Mouse (Mus musculus) lung, postnatal 14 days (tissue): ENCODE data around the gene Cebpz.
A peak's percentile ranks its signal among the peaks of the same experiment; 100 is the strongest.

ENCODE experiments used
- DNase-seq: peaks from one replicate; pipeline ENCODE4 v3.0.0; 2021

Gene Cebpz

DNA sequence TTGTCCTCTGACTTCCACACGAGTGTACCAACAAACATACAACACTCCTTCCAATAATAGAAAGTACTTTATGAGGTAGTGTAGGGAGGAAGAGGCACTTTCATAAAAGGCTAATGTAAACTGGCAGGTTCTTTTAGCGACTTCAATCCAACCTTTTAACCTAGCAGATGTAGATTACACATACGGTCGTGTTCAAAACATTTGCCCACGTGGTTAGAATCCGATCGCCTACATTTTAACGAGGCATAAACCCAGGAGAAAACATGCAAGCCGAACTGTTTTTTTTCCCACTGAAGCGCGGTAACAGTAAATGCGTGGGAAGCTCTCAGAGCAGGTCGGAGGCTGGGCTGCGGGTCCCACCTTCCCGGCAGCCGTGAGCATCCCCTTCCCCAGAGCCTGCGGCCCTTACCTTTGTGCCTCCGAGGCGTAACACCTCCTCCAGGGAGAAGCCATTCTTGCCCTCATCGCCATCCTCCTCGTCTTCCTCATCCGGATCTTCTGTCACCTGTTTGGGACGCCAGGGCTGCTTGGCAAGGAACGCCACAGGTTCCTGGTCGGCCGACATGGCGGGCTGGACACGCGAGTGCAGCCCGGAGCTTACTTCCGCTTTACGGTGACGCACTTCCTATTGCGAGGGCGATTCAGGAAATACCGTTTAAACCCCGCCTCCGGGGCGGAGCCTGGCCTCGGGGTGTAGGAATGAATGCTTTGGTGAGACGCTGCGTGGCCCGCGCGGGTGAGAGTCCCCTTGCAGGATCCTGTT is at the start of gene Cebpz, which contains the start of gene Ndufaf7:
TSS of gene Cebpz (minus strand) at position 601 of the 763 bp plus-strand sequence.
TSS of gene Ndufaf7 (plus strand) at position 671 of the 763 bp plus-strand sequence.
- peak; percentile 96 for DNase-seq

DNA sequence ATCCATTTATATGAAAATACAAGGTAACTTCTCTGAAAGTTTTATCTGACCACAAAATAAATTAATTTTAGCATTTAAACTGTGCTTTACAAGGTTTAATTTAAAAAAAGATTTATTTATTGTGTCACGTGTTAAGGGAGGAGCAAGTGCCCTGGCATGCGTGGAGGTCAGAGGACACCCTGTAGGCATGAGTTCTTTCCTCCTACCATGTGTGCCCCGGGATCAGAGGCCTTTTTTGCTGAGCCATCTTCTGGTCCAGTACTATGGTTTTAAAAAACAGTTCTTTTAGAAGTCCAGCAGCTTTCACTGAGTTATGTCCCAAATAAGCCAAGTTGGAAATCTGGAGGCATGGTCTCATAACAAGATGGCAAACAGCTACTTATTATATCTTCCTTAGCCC is 46.9 kb upstream of the Cebpz start:
- no peak for DNase-seq

DNA sequence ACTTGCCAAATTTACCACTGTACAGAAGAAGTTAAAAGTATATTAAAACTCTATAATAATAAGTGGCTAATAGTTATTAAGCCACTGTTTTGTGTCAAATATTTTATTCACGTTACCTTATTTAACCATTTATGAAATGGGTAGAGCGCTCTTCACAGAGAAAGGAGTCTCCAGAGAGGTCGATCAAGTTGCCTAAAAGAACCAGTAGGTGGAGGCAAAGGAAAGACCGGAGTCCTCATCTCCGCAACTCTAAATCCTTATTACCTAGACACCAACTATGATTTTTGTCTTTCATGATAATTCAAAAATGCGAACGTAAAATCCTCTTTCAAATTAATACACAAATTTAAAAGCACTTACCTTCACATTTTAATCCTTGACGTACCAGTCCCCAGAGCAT is 46.3 kb upstream of the Cebpz start:
- no peak for DNase-seq

DNA sequence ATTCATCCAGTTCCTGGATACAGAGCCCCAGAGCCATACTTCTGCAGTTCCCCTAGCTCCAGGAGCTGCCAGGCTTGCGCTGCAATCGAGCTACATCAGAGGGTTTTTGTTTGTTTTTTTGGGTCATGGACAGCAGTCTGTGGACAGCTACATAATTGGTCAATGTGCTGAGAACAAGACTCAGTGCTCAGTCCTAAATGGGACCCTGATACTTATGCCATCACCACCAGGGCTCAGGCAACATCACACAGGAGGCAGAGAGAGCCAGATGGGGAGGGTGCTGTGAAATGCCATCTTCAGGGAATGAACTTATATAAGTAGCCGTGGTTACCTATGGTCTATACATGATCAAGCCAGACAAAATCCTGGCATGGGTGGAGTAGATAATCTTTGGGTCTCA is 31.6 kb upstream of the Cebpz start:
- no peak for DNase-seq

DNA sequence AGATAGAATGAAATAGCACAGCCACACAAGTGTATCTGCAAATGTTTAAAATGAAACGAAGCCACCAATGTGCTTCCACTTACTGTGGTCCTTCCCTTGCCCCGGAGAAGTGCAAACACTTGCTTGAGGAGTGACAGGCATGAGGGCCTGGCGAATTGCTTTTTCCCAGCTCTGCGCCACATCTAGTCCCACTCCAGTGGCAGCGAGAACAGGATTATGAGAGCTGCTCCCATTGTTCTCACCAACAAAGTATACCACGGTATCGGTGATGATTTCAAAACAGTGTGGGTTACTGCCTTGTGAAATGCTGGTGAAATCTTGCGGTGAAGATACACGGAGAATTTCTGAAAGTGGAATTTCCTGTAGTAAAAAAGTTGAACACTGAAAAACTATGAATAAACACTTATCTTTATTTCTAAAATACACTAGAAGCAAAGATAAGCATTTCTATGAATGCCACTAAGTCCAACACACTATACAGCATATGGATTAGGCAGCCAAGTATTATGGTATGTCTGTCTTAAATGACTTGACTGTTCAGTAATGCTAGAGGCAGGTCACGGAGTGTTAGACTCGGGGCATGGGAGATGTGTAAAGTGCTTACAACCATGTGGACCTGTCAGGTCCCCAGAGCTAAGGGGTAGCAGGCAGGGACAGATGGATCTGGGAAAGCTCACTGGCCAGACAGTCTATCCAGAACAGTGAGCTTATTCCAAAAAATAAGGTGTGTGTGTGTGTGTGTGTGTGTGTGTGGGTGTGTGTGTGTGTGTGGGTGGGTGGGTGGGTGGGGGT is 29.4 kb upstream of the Cebpz start:
- peak; percentile 17 for DNase-seq

DNA sequence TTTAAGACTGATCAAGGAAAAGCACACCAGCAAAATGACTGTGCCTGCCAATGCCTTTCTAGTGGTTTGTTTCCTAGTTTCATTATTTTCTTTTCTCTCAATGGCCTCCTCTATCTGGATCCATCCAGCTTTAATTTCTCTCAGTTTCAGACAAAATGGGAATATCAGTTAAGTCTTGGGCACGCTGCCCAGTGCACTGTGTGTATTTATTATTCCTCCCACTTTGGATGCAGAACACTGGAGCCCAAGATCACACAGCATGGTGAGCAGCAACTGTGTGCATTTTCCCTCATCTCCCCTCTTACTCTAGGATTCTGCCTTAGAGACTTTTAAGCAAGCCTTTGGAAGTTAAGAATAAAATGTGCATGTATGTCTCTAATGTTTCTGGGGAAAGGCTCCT is 27.5 kb upstream of the Cebpz start:
- no peak for DNase-seq

DNA sequence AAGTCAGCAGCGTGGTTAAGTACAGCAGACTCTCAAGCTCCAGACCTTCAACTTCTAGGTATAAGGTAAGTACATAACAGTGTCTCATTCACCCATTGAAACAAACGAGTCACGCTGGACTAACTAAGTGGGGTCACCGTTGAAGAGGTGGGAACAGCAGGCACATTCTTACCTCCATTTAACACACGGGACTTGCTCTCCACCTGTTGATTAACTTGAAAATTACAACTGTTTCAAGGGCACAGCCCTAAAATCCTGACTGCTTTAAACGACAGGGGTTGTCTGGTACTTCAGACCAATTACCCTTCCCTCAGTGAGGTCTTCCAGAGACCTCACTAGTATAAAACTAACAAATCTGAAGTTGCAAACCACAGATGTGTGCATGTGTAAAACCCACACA is 22.6 kb upstream of the Cebpz start:
- DNase-seq, result no peak

DNA sequence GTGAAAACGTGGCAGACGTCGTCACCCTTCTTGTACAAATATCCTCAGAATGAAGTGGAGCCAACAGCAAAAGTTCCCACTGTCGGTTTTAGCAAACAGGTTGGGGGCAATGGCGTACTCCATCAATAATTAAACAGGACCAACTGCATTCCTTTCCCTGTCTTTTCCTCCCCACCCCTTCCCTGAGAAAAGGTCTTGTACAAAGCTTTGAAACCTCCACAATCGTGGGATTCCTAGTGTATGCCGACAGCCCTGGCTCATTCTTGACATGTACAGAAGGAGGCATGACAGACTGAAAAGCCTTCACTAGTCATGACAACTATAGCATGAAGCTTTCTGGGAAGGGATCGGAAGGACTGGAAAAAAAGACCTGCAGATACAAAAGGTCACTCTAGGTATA is 16.4 kb upstream of the Cebpz start:
- no peak for DNase-seq

DNA sequence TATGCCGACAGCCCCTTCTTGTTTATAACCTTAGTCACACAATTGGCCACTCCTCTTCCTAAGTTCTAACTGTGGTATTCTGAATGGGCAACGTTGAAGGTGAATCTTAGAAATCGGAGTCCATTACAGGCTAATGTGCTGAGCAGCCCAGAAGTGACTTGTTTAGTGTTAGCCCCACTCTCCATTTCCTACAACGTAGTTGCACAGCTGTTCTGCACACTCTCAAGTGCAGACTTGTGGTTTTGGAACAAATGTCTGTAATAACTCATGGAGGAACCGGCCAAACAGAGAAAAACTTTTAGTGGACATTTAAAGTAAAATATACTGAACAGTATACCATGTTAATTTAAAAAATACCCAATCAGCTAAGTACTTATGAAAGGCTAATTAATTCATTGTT is 15.2 kb upstream of the Cebpz start:
- DNase-seq, result no peak

DNA sequence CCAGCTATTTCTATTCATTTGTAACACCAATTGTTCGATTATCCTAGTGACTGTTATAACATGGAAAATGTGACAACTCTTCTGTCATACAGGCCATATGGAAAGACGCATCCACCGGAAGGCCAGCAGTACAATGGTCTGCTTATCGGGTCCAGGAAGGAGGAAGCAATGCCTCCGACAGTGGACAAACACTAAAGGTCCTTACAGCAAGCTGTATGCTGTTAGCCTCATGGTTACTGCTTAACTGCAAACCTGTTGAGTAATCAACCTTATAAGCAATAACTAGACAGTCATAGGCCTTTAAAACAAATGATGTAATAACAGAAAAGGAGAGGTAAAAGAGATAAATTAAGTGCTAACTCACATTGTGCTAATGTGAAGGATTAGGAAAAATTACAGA is 14.4 kb upstream of the Cebpz start:
- no peak for DNase-seq

DNA sequence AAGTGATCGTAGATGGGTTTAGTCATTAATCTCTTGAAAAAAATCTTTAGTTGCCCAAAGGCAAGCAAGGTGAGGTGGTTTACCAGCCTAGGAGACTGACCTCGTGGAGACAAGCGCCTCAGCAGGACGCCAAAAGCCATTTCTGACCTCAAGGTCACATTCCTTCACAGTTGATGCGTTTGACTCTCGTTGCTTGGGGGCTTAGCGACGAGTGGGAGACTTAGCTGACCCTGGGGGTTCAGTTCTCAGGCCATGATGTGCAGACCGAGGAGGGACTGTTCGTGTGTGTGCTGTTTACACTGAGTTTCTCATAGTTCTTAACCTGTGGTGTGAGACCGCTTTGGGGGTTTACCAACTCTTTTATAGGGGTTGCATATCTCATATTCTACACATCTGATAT is 5.7 kb upstream of the Cebpz start:
- DNase-seq, result no peak

DNA sequence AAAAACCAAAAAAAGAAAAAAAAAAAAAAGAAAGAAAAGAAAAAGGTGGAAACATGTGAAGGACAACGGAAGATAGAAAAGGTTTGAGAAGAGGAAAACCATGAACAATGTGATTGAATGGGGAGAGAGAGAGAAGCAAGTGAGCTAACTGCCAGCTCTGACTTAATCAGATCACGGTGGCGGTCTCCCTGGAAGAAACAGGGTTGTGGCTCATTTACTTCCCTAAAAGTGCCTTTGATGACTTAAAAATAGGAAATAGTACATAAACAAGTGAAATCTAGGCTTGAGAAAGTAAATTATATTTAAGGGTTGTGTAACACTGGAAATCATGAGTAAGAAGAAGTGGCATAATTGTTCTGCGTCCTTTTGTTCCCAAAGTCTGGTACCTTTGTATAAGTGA is 2.1 kb upstream of the Cebpz start:
- no peak for DNase-seq

DNA sequence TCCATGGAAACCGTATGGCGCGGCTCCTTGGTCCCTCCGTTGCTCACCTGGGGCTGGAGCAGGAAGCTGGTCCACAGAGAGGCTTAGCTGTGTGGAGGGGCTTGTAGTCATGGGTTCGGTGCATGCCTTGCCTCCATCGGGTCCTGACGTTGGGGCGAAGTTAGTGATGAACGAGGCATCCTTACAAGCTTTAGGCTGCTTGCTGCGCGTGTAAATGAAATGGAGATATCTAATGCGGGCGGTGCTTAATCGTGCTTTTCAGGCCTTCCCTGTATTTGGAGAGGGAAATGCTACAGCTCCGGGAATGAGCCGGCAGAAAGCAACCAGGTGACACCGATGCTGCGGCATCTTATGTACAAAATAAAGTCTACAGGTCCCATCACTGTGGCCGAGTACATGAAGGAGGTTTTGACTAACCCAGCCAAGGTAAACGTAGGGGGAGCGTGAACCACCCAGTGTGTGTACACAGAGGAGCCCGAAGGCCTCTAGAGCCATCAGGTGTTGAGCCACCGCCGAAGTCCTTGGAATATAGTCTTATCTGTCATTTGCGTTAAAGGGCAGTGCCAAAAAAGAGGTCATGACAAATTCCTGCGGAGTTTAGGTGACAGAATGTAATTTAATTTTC is 475 bp upstream of the Cebpz start:
- DNase-seq, result no peak

DNA sequence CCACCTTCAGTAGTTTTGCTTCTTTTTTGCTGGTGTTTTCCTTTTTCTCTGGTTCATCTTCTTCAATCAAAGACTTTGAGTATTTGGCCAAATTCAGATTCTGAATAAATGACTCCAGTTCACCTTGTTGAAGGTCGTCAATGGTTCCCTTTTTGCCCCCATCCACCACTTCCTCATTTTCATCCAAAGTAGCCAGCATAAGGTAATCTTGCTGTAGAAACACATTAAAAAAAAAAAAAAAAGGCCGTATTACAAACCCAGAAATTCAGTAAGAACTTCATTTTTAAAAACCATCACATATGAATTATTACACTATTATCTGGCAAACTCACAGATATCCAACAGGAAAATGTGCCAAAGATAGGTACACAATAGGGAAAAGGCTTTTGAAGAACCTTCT is 1.0 kb downstream of the Cebpz start:
- DNase-seq, result no peak

DNA sequence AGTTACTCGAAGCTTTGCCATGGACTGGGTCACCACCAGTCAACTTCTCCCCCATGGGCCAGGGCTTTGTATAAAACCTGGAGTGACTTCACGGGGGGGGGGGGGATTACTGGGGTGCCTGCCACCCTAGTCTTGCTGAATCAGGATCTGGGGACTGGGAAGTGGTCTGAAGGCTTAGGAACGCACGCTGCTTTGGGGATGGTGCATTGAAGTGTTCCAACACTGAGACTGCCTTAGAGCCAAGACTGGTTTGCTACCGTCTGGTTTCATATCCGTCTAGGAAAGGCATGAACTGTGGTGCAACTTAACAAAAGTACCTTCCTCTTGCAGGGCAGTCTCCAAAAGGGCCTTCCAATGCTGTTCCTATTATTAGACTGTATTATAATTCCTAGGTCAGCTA is 19.2 kb downstream of the Cebpz start:
- no peak for DNase-seq

DNA sequence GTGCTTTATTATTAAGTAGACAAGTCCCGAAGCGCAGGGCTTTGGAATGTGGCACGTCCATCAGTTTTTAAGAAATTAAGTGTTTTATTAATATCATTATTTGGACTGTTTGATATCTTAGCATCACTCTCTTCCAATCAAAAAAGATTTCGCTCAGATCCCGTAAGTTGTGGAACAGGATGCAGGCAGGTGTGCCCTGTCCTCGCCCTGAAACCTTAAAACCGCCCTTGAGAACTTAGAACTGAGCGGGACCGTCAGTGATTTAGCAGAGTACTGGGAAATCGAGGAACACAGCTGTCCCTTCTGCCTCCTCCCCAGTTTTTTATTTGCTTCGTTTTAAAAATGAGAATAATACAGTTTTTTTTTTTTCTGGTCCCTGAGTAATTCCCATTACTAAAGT is 20.0 kb downstream of the Cebpz start:
- no peak for DNase-seq

DNA sequence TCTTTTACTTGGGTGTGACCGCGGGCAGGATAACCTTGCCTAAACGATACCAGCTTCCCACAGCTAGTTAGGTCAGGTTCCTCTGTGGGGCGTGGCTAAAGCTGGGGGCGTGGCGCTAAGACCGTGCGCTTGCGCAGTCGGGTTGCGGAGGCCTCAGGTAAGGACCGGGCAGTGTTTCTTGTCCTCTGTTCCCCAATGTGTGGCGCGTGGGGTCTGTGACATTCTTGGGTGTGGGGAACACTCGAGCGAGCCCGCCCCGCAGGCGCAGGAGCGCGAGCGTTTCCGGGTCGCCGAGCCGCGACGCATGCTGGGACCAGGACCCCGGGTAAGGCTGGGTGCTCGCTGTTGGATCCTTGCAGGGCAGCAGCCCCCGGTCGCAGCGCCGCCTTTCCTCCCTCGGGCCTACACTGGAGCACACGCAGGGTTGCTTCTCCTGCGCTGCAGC is 20.5 kb downstream of the Cebpz start, which contains the start of gene Cebpzos:
TSS of gene Cebpzos (plus strand) at position 132 of the 445 bp plus-strand sequence.
- peak; percentile 85 for DNase-seq

DNA sequence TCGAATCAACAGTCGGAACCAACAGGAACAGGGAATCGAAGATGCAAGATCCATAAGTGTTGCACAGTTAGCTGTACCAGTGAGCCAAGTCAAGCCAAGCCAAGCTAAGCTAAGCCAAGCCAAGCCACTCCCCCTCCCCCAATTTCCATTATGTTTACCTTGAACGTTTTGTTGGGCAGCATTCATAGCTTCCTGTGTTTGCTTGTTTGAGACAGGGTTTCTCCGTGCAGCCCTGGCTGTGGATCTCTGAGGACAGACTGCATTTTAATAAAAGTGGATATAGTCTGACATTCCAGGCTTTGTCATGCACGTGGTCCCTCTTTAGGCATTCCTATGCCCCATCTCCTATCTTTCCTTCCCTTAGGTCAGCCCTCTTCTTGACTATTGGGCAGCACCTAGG is 21.1 kb downstream of the Cebpz start:
- no peak for DNase-seq

DNA sequence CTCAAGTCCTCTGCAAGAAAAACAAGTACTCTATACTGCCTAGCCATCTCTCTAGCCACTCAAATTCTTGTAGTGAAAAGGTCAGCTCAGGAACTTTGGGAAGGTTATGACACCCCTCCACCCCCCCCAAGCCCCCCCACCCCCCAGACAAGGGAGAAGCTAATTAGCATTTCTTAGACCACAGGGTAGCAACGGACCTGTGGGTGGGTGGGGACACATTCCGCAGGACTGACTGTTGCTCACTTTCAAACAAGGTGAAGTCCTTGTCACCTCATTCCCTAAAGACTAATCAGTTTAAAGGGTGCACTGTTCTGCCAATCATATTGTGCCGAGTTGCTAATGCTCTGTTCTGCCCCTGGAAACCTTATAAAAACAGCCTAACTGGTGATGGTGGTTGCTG is 22.9 kb downstream of the Cebpz start:
- no peak for DNase-seq

DNA sequence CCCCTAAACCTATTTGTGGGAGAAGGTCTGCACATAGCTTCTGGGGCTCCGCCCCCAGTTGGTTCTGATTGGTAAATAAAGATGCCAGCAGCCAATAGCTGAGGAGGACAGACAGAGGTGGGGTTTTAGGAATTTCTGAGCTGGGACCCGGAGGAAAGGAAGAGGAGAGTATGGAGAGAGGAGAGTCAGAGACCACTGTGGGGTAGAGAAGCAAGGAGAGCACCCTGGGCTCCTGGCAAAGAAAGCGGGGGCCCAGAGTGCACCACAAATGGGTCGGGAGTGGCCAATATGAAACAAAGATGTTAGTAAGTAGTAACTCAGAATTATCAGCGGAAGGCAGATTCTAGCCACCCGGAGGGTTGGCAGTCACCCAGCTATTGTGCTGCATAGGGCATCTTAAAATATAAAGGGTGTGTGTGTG is 24.0 kb downstream of the Cebpz start:
- peak; percentile 16 for DNase-seq

DNA sequence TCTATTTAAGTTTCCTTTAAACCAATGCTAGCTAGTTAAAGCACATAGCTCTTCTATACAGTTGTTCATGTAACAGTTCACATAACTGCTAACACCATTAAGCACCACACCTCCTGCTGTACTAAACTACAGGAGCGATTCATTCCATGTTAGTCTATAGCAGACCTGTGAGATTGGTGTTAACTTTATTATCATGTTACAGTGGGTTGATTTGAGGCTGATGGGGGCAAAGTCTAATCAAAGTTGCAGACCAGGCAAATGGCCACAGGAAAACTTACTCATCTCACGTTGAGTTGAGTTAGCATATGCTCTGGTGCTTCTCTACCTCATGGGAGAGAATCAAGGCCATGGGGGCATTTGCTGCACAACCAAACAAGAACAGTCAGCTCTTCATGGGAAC is 27.5 kb downstream of the Cebpz start:
- no peak for DNase-seq

DNA sequence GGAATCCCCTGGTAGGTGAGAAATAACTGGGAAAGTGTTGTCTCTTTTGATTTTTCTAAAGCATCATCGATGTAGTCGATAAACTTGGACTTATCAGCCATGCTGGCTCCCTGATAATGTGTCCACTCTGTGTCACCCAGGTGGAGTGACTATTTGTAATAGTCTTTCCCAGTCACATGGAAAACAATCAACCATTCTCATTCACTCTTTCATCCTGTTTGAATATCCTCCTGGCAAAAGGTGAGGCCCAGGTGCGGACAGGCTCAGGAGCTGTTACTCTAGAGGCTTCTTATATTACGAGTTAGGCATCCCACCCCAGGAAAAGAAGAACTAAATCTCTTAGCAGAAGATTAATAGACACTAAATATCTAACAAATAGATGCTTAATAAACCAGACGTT is 30.0 kb downstream of the Cebpz start, which contains the start of gene Sult6b1:
TSS of gene Sult6b1 (minus strand) at position 101 of the 400 bp plus-strand sequence.
- DNase-seq, result no peak

DNA sequence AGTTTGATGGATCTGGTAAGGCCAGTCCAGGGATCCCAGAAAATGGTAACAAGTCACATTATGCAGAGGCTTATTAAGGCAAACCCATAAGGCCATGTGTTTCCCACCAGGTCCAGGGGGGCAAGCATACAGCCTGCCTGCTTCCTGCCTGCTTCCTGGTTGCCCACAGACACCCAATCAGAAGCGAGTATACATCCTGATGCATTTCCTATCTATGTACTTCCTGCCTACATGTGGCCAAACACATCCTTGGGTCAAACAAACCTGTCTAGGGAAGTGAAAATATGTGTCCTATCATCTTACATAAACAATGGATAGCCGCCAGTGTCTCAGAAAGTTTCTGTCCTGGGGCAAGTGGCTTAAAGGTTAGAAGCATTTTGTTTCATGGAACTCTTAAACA is 33.7 kb downstream of the Cebpz start:
- no peak for DNase-seq

DNA sequence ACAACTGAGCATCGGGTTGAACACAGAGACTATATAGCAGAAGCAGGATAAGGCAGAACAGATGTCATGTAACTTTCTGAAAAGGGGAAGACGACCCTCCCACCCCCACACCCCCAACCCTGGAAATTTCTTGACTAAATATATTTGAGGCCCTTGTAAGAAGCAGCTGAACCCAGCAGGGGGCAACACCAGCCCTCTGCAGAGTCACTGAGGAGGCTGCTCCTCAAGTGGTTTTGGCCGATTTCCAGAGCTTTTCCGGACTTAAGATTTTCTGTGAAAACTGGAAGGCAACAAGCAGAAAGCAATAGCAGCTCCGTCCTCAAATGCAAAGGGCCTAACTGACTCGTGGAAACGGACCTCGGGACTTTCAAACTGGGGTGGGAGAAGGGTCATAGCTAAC is 41.5 kb downstream of the Cebpz start:
- peak; percentile 72 for DNase-seq
